Mouse (Mus musculus) adrenal gland, postnatal 25 days (tissue): ENCODE data around the gene Slc16a8. TPM values are rescaled to one million over a fixed set of nuclear protein-coding genes. Genes with fewer than 3 reads are reported as not detected.
A peak's percentile ranks its signal among the peaks of the same experiment; 100 is the strongest.

Source experiments
- DNase-seq: peaks from one replicate; pipeline ENCODE4 v3.0.0; 2021; ENCODE audit warnings: mixed read lengths
- long read RNA-seq: library from polyadenylated mRNA; stranded (forward); transcript quantifications from one replicate; pipeline ENCODE4 v2.0.0, GENCODE M21; 2021
- total RNA-seq: library from RNA; stranded (reverse); gene quantifications from 2 replicates; pipeline ENCODE4 v1.2.3, GENCODE M21; 2021

Gene Slc16a8
- total RNA-seq: not detected in 2 replicates
- long read RNA-seq: 0 reads

DNA sequence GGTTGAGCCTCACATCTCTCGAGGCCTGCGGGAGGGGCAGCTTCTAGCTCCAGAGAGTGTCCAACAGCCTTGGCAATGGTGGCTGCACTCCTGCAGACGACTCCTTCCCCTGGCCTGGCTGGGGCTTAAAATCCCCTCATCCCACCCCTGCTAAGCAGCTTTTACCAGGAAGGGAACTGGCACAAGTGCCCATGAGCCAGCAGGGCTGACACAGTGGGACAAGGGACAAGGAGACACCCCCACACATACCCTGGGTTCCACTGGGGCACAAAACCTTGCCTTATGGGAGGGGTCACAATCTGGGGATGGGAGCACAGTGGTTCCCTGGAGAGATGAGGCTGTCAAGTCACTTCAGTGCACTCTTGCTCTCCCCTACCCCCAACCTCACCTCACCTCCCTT lies at the start of gene Slc16a8:
Slc16a8 (minus strand) TSS at position 101 of the 400 bp plus-strand sequence.
- DNase-seq: no peak

DNA sequence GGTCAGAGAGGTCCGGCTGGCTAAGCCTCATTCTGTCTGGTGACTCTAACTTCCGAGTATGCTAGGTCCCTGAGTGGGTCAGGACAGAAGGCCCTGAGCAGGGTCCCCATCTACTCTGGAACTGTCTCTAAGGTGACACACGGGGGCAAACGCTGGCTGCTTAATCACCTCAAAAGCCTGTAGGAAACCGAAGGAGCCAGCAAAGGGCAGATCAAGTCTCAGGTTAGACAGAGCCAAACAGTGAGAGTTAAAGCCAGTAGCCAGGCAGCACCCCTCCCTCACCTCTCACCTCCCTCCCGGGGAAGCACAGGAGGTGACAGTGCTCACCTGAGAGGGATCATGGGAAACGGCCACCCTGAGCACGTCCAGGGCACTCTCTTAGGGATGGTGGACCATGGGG lies 49.2 kb upstream of the Slc16a8 start:
- no peak for DNase-seq

DNA sequence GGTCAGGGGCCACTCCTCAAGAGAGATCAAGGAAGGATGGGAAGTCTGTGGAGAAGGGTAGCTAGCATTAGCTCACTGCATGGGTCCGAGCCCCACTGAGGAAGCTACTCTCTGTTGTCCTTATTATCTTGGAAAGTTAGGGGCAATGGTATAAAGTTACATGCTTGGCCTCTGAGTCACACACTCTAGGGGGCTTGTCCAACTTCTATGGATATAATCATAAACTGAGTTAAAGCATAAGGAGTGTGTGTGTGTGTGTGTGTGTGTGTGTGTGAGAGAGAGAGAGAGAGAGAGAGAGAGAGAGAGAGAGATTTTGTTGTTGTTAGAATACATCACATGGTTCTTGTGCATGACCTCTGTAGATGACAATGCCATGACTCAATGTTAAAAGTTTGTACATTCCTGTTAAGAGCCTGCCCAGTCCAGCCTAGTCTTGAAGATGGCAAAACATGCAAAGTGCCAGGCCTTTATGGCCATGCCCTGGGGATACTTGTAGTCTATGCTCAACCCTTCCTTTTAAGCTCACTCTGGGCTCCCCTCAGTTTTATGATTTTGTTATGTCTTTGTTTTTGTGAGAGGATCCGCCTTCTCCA lies 45.1 kb upstream of the Slc16a8 start:
- DNase-seq: no peak

DNA sequence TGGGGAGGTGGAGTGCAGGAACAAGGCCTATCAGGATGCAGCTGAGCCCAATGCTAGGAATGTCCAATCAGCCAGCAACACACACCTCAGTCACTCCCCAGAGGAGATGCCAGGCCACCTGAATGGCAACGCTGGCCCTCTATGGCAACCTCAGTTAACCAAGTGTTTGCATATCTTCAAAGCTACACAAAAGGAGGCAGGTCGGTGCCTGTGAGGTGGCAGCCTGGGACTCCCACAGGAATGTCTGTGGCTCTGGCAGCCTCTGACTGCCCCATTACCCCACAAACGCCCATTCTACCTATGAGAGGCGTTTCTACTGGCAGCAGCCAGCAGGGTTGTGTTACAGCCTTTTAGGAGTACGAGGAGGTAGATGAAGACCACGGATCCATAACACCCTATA lies 44.0 kb upstream of the Slc16a8 start:
- no peak for DNase-seq

DNA sequence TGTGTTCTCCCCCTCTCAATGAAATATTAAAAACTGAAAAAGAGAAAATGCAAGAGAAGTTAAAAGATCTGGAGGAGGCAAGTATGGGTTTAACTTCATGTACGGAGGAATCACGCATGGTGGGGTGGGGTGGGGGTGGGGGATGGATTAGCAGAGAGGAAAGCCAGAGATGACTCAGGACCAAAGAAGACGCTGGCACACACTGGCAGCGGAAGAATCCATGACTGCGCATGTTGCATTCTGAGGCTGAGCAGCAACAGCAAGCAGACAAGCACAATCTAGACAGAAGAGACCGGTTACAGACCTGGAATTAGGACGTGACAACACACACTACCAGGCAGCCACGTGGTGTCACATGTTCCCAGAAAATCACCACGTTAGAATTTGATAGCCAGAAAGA lies 38.2 kb upstream of the Slc16a8 start:
- no peak for DNase-seq

DNA sequence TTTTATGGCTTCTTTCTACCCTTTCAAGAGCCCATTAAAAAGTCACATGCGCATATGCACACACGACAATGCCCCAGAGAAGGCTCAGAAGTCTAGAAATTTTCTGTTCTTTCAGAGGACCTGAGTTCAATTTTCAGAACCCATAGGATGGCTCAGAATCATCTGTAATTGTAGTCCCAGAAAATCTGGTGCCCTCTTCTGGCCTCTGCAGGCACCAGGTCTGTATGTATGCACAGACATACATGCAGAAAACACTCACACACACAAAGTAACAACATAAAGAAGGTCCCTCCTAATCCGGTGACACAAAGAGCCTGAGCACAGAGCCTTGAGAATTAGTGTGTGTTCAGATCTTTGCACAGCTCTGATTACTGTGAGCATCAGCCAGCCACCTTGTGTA lies 35.8 kb upstream of the Slc16a8 start:
- no peak for DNase-seq

DNA sequence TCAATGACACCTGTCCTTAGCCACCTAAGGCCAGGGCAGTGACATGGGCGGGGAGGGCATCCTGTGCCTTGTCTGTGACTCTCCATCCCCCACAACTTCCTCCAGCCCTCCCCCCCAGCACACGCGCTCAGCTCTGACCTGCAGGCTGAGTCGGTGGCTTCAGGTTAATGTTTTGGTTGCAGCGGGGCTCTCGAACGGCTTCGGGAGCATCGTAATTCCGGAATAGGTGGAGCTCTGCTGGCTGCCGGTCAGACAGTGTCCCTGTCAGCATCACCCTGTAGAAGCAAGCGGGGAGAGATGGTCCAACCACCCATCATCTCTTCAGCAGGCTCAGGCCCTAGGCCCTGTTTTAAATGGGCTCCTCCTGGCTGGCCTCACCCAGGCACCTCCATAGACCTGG lies 34.9 kb upstream of the Slc16a8 start:
- no peak for DNase-seq

DNA sequence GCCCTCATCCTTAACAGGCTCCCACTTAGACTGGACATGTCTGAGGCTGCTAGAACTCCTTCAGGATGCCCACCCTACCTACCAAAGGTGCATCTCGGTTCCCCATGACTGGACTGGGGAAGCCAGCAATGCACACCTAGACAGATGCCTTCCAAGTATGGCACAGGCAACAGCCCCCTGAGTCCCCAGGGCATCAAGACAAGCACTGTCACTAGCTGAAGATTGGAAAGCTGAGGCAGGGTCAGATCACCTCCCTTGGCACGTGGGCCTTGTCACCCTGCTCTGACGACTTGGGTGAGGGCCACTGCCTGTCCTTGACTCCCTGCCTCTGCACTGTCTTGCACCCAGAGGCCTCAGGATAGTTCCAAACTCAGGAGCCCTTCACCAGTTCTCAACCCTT lies 33.8 kb upstream of the Slc16a8 start:
- no peak for DNase-seq

DNA sequence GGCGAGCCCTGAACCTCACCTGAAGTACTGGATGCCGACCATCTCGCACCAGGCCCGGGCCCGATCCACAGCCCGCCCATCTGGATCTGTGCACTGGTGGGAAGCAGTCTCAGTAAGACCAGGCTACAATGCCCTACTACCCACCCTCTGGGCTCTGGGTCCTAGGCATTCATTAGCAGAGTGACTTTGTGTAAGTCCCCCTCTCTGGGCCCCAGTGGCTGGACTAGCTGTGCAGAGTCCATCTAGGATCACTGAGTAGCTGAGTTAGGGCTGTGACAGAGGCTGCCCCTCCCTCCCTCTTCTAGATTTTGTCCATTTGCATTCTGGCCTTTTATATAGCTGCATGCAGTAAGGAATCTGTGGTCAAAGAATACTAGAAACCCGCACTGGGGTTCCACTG lies 32.5 kb upstream of the Slc16a8 start:
- DNase-seq: no peak

DNA sequence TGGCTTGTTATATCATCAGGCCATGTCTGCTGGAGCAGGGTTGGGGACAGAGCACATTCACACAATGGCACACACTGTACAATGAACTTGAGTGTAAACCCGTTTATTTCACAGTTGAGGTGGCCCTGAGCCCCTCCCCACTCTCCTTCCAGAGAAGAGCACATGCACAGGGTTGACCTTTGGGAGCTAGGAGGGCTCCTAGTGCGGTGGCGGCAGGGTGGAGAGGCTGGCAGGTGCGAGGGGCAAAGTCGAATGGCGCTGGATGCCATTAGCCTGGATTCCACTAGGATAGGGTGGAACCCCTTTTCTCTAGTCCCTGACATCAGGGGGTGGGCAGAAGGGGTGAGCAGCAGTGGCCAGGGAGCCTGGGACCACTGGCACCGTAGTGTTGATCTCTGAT lies 31.6 kb upstream of the Slc16a8 start:
- no peak for DNase-seq

DNA sequence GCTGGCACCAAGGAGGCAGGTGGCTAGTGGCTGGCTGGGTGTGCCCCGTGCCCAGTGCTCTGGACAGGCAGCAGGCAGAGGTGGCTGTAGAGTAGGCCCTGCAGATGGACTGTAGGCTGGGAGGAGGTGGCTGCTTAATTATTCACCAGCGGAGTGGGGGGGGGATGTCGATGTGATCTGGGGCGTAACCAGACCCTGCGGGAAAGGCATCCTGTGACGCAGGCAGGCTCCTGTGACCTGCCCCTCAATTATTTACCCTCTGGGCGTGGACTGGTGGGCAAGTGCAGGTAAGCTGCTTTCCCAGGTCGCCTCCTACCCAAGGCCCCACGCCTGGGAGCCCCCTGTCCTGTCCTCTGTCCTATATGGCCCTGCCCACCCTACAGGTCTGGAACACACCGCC lies 30.8 kb upstream of the Slc16a8 start, which contains the start of gene Baiap2l2:
Baiap2l2 (minus strand) TSS at position 139 of the 400 bp plus-strand sequence.
- DNase-seq: no peak

DNA sequence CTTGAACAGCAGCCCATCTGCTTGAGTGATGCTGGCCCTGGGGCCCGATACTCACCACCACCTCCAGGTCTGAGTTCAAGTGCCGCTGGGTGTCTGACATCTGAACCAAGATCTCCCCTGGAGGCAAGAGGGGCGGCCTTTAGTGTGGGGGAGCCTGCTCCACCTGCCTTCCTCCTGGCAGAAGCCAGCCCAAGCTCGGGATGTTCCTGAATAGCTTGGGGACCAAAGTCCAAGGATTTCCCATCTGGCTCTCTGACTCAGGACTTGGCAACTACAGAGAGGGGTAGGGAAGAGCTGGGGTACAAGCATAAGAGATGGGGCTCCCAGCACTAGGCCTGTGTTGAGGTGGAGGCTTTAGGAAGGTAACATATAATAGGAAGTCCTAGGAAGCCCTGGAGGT lies 28.8 kb upstream of the Slc16a8 start:
- DNase-seq: no peak

DNA sequence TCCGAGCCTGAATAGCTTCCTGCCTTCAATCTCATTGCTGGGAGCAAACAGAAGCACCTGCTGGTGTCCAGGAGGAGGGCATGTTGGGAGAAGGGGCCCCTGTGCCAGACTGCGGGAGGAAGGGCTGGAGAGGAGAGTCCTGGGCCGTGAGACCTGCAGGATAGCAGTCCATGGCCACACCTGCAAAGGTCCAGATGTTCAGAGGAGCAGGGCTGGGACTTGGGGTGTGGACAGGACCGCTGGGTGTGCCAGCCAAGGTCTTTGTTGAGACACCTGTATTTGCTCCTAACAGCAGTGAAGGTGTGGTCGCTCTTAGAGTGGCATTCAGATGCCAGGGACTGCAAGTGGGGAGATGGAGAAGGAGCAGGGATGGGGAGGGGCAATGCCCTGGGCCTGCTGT lies 27.9 kb upstream of the Slc16a8 start:
- DNase-seq: no peak

DNA sequence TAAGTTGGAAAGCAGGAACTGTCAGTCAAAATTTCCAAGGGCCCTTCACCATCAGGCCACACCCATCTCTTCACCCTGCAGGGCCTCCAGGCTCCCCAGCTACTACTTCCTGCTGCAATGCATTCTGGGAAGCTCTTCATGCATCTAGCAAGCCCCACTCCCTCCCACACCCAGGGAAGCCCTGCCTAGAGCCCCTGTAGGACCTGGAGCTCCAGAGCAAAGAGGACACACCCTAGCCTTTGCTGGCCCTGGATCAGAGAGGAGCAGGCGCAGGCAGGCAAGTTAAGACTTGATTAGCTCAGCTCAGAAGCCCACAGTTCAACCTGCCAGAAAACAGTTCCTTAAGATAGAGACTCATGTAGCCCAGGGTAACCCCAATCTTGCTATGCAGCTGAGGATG lies 26.8 kb upstream of the Slc16a8 start:
- no peak for DNase-seq

DNA sequence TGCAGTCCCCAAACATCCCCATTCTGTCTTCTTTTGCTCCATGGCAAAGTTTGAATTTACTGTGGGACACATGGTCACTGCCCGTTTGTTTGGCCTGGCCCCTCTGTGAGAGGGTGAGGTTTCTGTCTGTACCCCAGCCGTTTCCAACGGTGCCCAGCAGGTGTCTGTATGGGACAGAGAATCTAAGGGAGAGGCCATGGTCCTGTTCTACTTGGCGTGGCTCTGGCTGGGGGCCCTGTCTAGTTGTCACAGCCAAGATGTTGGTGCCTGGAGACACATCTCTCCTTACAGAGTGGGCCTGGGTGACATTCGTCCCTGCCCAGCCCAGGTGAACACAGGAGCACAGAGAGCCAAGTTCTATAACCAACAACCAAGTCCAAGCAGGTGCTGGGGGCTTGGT lies 26.3 kb upstream of the Slc16a8 start:
- DNase-seq: no peak

DNA sequence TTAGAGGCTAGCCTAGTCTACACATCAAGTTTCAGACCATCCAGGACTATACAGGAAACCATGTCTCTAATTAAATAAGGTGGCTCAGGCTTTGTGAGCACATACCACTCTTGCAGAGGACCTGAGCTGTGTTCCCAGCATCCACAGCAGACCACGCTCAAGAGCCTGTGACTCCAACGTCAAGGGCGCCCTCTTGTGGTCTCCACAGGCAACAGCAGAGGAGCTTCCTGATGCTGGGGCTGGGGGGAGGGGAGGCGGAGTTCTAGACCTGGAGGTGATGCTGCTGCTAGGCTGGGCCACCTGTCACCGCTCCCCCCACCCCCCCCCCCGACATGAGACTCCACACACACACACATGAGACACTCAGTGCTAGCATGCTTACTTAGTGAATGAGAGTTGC lies 25.6 kb upstream of the Slc16a8 start:
- DNase-seq: no peak

DNA sequence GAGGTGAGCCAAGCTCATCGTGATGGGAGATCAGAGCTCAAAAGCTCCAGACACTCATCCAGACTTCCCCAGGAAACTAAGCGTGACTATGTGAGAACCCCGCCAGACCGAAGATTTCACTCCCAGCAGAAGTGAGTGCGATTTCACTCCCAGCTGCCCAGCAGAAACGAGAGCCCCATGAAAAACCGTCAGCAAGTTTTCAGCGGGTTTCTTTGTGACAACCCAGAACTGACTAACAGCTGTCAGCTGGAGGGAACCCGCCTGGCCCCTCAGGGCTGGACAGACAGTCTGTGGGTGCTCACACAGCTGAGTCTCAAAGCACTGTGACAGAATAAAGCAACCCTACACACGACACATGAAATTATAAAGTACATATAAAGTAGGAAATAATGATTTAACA lies 23.2 kb upstream of the Slc16a8 start:
- DNase-seq: no peak

DNA sequence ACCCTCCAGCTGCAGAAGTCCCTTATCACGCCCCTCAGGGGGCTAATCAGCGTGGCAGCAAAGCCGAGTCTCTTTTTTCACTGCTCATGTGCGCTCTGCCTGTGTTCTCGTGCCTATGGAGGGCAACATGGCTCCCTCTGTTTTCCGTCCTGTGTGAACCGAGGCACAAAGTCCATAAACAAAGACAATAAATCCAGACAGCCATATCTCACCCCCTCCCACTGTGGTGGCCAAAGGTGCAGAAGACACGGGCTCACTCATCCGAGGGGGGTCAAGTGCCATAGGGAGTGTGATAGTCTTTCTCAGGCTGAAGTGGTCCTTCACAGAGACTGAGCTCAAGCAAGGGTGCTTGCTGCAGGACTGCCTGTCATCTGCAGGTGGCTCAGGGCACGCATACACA lies 18.5 kb upstream of the Slc16a8 start:
- no peak for DNase-seq

DNA sequence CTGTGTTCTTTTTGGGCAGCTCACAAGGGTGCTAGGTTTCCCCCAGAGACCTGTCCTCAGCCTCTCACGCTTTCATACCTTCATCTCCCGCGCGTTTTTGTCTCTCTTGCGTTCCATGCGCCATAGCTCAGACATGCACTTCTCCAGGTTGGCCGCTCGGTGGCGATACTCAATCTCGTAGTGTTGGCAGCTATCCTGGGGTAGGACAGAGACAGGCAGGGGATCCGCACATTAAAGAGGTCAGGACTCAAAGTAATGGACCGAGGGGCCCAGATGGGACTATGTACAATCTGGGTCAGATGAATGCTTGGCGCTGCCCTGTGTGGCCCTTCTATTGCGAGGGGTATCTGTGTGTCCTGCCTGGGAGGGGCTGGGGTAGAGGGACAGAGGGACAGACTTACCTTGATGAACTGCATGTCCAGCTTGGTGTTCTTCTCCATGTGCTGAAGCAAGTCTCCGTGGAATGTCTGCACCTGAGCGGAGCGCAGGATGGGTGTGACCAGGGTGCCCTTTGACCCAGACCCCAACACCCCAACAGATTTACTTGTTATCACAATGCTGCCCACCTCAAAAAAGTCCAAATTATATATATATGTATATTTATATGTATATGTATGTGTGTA lies 16.7 kb upstream of the Slc16a8 start:
- peak; percentile 39 for DNase-seq

DNA sequence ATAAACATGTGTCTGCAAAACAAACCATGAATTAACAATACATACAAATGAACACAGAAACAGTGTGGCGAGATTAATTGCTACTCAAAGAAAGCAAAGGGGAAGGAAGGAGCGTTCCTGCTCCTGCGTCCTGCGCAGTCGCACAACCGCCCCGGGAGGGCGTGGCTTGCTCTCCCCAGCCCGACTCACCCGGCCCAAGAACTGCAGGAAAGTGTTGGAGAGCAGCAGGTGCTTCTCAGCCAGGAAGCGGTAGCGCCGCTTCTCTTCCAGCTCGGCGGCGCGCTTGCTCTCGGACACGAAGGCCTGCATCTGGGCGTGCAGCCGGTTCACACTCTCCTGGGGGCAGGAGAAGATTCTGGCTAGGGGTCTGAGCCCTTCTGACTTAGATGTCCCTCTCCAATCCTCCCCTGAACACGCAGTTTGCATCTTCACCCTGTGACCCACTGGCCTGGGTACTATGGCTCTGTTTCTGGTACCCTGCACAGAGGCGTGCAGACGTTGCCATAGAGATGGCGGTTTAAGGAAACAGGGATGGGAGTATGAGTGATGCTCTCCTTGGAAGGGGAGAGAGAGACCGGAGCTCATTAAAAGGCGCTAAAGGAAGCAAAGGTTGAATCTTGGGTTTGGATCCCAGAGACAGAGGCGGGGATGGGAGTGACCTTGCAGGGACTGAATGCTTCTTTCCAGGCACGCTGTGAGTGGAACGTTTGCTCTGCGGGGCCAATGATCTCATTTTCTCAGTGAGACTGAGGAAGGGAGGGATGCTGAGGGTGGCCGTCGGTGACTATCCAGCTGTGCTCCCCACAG lies 16.0 kb upstream of the Slc16a8 start:
- DNase-seq: peak; percentile 76

DNA sequence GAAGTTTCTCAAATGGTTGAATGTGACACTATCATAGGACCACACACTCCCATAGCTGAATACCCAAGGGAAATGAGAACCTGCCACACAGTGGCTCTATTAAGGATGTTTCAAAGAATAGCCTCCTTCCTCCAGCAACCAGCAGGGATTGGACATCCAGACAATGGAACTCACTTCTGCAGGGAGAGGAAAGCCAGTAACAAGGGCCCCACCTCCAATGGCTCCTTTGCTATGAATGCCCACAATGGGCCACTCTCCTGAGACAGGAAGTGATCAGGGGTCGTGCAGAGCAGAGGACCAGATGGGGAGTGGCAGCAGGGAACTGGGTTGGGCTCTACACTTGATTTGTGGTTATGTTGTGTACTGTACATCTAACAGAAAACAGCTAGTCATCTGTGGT lies 14.0 kb upstream of the Slc16a8 start:
- no peak for DNase-seq

DNA sequence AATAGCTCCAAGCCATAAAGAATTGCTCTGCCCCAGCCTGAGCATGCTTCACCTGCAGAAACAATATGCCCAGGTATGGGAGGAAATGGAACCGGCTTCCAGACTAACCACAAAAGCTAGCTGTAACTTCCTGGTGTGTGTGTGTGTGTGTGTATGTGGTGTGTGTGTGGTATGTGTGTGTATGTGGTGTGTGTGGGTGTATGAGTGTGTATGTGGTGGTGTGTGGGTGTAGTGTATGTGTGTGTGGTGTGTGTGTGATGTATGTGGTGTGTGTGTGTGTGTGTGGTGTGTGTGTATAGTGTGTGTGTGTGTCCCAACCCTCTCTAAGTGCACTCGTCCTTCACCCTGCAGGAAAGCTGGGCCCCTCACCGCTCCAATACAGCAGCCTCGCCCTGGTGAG lies 10.8 kb upstream of the Slc16a8 start:
- no peak for DNase-seq

DNA sequence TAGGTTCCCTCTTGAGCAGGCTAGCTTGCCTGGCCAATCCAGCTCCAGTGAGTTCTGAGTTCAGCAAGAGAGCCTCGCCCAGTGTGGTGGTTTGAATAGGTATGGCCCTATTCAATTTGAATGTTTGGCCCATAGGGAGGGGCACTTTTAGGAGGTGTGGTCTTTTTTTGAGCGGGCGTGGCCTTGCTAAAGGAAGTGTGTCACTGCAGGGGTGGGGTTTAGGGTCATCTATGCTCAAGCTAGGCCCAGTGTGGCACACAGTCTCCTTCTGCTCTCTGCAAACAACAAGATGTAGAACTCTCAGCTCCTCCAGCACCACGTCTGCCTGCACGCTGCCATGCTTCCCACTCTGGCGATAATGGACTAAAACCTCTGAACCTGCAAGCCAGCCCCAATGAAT lies 9.2 kb upstream of the Slc16a8 start:
- no peak for DNase-seq
